Mouse (Mus musculus) natural killer cell, adult 2 months (primary cell): Measurements from ENCODE around the gene Rusc2.
A peak's percentile ranks its signal among the peaks of the same experiment; 100 is the strongest.

ENCODE experiments used
- DNase-seq, 2 experiments: peaks; one replicate each; pipeline ENCODE4 v3.0.0; 2022; ENCODE audit warnings: low spot score in 2 of 2

Rusc2 gene

GRCm38 (mm10) chr4:43442044-43442443, 60.3 kb downstream of the Rusc2 start:
- peak; percentile 99 to 100 for DNase-seq

- peak; percentile 59 to 79 for DNase-seq
These were observed 60.9 kb downstream of the Rusc2 start for GRCm38 (mm10) chr4:43442456-43443361.

- DNase-seq: peak in 1 of 2 experiments; percentile 16
These were observed 61.7 kb downstream of the Rusc2 start for GRCm38 (mm10) chr4:43443511-43443910.

GRCm38 (mm10) chr4:43447251-43447650, 65.5 kb downstream of the Rusc2 start:
- no peak for DNase-seq

GRCm38 (mm10) chr4:43448554-43448953, 66.8 kb downstream of the Rusc2 start:
- DNase-seq: no peak

GRCm38 (mm10) chr4:43452315-43452714, 70.5 kb downstream of the Rusc2 start:
- no peak for DNase-seq

- no peak for DNase-seq
These were observed 71.6 kb downstream of the Rusc2 start for GRCm38 (mm10) chr4:43453413-43453812.

GRCm38 (mm10) chr4:43454041-43454836, 72.5 kb downstream of the Rusc2 start, which contains the start of gene Cd72:
TSS of gene Cd72 (minus strand) at chr4:43454628.
- peak in 1 of 2 experiments; percentile 66 for DNase-seq

- DNase-seq: peak; percentile 84 to 87
These were observed 74.7 kb downstream of the Rusc2 start for GRCm38 (mm10) chr4:43456470-43456869.

- peak; percentile 40 to 63 for DNase-seq
These were observed 75.3 kb downstream of the Rusc2 start for GRCm38 (mm10) chr4:43457124-43457523.

- no peak for DNase-seq
These were observed 81.3 kb downstream of the Rusc2 start for GRCm38 (mm10) chr4:43463102-43463501.

GRCm38 (mm10) chr4:43465935-43466334, 84.2 kb downstream of the Rusc2 start:
- DNase-seq: no peak

- DNase-seq: no peak
These were observed 85.1 kb downstream of the Rusc2 start for GRCm38 (mm10) chr4:43466872-43467271.

- no peak for DNase-seq
These were observed 88.5 kb downstream of the Rusc2 start for GRCm38 (mm10) chr4:43470301-43470700.

GRCm38 (mm10) chr4:43473636-43474035, 91.9 kb downstream of the Rusc2 start:
- DNase-seq: no peak

GRCm38 (mm10) chr4:43476604-43477003, 94.8 kb downstream of the Rusc2 start:
- DNase-seq: peak in 1 of 2 experiments; percentile 57
